Mouse (Mus musculus): ENCODE measurements at regions not wholly inside any gene's neighbourhood (a gene's known extent, or its start where the extent isn't known, plus 50 kb on each side); places are given as distances from the start of the nearest gene placed in this dataset.

DNA sequence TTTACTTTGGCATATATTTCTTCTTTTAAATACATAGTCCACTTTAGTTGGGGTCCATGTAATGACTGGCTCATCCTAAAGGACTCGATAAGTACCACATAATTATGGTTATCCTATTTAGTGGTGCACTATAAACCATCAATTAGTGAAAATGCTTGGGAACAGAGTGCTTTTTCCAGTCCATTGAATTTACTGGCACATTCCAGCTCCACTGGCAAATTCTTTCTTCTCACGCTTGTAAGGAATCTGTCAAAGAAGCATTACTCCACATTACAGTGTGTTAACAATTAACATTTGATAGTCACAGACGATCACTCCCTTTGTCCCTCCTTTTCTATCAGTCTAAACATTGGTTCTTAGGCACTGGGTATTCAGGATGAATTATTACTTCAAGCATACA is 241.7 kb upstream of the Gli3 start:
- no peak for DNase-seq (ENCODE audit: low spot score)

DNA sequence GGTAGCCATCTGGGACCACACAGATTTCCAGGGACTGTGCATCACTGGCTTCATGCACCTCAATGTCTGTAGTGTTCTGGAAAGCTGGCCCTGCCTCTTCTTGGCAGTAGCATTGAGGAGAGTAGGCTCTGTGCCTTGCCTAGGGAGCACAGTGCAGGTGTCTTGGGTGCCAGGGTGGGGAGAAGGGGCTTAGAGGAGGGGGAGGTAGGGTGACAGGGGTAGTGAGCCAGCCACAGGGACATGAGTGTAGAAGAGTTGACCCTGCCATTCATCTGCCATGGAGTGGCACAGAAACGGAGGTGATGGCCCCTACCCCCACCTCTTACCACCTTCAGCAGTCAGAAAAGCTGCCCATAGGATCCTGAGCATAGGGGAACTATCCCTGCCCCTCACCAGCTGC is 235.4 kb upstream of the Gli3 start:
- DNase-seq (ENCODE audit: low spot score), result no peak
